Mouse (Mus musculus): Measurements from ENCODE around the gene Srpk2.

DNA sequence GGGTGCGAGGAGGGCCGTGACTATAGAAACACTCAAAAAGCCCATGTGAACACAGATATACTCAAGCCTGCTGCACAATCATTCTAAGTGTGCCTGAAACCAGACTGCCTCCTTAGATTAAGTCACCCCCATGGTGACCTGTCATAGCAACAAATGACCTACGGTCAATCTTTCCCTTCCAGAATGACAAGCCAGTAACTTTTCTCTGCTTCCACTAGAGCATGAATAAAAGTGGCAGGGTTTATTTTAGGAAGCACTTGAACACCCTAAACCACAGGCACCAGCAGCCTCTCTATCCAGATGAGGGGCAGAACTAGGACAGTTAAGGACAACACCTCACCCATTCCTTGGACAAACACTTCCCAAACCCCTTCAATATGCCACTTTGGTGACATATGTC lies 164.7 kb downstream of the Srpk2 start:
- no peak for TF ChIP-seq CHD1 (IDR thresholded peaks at IDR 0.05; ENCODE audit: low read depth, low read length)
- TF ChIP-seq GATA1 (IDR thresholded peaks at IDR 0.05; ENCODE audit: low read depth, low read length), result no peak
- TF ChIP-seq MYB (IDR thresholded peaks at IDR 0.05; ENCODE audit: low read depth, low read length), result no peak
- no peak for TF ChIP-seq CTCF (IDR thresholded peaks at IDR 0.05 in 2 of 3, conservative IDR thresholded peaks at IDR 0.05 in 1 of 3; ENCODE audit: control insufficient read depth in 1 of 3, insufficient read depth in 1 of 3, low read depth in 2 of 3, low read length in 3 of 3, poor library complexity in 1 of 3, severe bottlenecking in 1 of 3)
- no peak for TF ChIP-seq MAX (IDR thresholded peaks at IDR 0.05; ENCODE audit: low read length)
- no peak for TF ChIP-seq GABPA (IDR thresholded peaks at IDR 0.05; ENCODE audit: low read depth, low read length)
- TF ChIP-seq EP300 (IDR thresholded peaks at IDR 0.05; ENCODE audit: low read depth in 1 of 2, low read length in 2 of 2), result no peak
